ENCODE assay signal across 8 mouse cellular contexts in the genomic region with DNA sequence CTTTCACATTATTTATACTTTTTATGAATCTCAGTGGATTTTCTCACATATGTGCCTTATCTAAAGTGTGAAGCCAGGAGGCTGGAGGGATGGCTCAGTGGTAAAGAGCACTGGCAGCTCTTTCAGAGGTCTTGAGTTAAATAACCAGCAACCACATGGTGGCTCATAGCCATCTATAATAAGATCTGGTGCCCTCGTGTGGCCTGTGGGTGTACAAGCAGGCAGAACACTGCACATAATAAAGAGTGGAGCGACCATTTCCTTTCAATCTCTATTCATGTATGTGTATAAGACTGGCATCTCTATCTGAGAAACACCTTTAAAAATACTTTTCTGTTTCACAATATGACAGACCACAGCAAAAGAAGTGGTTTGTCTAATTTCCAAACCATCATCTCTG.
DNase-seq lines count a peak whose midpoint lies in the region; ATAC-seq and TF ChIP-seq lines count a peak whose summit lies in the region.

No protein-coding gene starts in this region.

- H3K4me1 ChIP-seq in lung, embryonic 14.5 days (ENCODE audit: insufficient read depth): no peaks in the 10 kb centered on the region
- no peaks in the 10 kb centered on the region for H3K4me1 ChIP-seq in small intestine, adult 2 months (ENCODE audit: control insufficient read depth, insufficient read depth, insufficient read length, low read length)

- no peaks in the 10 kb centered on the region for H3K36me3 ChIP-seq in lung, embryonic 14.5 days (ENCODE audit: insufficient read depth)
- H3K36me3 ChIP-seq in small intestine, adult 2 months (ENCODE audit: control insufficient read depth, insufficient read depth, low read length): no peaks in the 10 kb centered on the region

- 20% methylated on average over 2 of the region's 2 CpGs for WGBS in lung, embryonic 14.5 days
- WGBS in small intestine, adult 2 months: 19% methylated on average over 2 of the region's 2 CpGs

- peak; percentile 67 for ATAC-seq in inflammation-experienced regulatory T-cells, adult 6 months
- ATAC-seq in lung, embryonic 14.5 days (ENCODE audit: insufficient read depth): peak; percentile 58; the same call in 1 of the 2 replicates

- no peak for TF ChIP-seq POLR2A in small intestine, adult 2 months (IDR thresholded peaks at IDR 0.05; ENCODE audit: low read depth, low read length)

- H3K27me3 ChIP-seq in lung, embryonic 14.5 days (ENCODE audit: insufficient read depth, low read length): no peaks in the 10 kb centered on the region
- H3K27me3 ChIP-seq in small intestine, adult 2 months (ENCODE audit: control insufficient read depth, insufficient read depth, low read length): no peaks in the 10 kb centered on the region

- H3K9ac ChIP-seq in lung, embryonic 14.5 days: no peak overlapping the region

- H3K27ac ChIP-seq in lung, embryonic 14.5 days (ENCODE audit: low read depth): no peak overlapping the region
- H3K27ac ChIP-seq in small intestine, adult 2 months (ENCODE audit: insufficient read depth, low read depth, low read length): no peak overlapping the region

- H3K4me3 ChIP-seq in lung, embryonic 14.5 days (ENCODE audit: low read depth, low read length): no peak overlapping the region
- H3K4me3 ChIP-seq in small intestine, adult 2 months (ENCODE audit: low read depth, low read length): no peak overlapping the region

- peak; percentile 63 for TF ChIP-seq CTCF in lung, embryonic 14.5 days (IDR thresholded peaks at IDR 0.05; ENCODE audit: low read depth)
- peak; percentile 44; the same call in 1 of the 2 replicates for TF ChIP-seq CTCF in small intestine, adult 2 months (IDR thresholded peaks at IDR 0.05; ENCODE audit: extremely low read depth, insufficient read length, insufficient replicate concordance, low read depth, low read length)

- H3K9me3 ChIP-seq in lung, embryonic 14.5 days (ENCODE audit: low read depth, low read length): no peaks in the 10 kb centered on the region

- no peak overlapping the region for H3K4me2 ChIP-seq in lung, embryonic 14.5 days

- peak; percentile 20 to 34 for DNase-seq in layer of hippocampus, postnatal 10 days (ENCODE audit: low spot score in 2 of 2)
- DNase-seq in layer of hippocampus, adult 11-12 months (ENCODE audit: low spot score): no peak
- peak; percentile 17 for DNase-seq in MN1 (ENCODE audit: low spot score)
- peak; percentile 27 to 42 for DNase-seq in cerebellum, postnatal 4 days (ENCODE audit: low spot score in 2 of 2)
- DNase-seq in lung, embryonic 14.5 days: peak; percentile 73
- no peak for DNase-seq in left cerebral cortex, adult 18-20 months (ENCODE audit: low spot score in 2 of 2)

Comparison
In these comparisons a context has a peak if more than half of its experiments do, and no peak if none do; other contexts are left out.
1. DNase-seq: peak in layer of hippocampus, postnatal 10 days (2 of 2), MN1 (single experiment), cerebellum, postnatal 4 days (2 of 2) and lung, embryonic 14.5 days (single experiment); none in layer of hippocampus, adult 11-12 months (single experiment) and left cerebral cortex, adult 18-20 months (0 of 2).